Mouse (Mus musculus) heart, embryonic 15.5 days (tissue): ENCODE data around the gene Mpdz. TPM values are rescaled to one million over a fixed set of nuclear protein-coding genes. Genes with fewer than 3 reads are reported as not detected.

Source experiments
- ATAC-seq: fragments of 200-750 bp; cut with Nextera tagmentation; replicated peaks from 2 replicates; pipeline ENCODE4 v1.8.0; 2017; ENCODE audit warnings: low read depth, moderate TSS enrichment; ENCODE audit not compliant: insufficient number of reproducible peaks, insufficient read depth, low FRiP score
- H3K27ac ChIP-seq: fragments of 300-500 bp; sonication (generic); 2 replicates; pipeline ENCODE4 v1.5.1; 2015; ENCODE audit warnings: mild to moderate bottlenecking, inconsistent platforms
- H3K27me3 ChIP-seq: fragments of 300-500 bp; sonication (generic); 2 replicates; pipeline ENCODE4 v1.6.1; 2015; ENCODE audit warnings: inconsistent platforms
- H3K36me3 ChIP-seq: fragments of 300-500 bp; sonication (generic); 2 replicates; pipeline ENCODE4 v1.6.1; 2015; ENCODE audit warnings: mild to moderate bottlenecking, inconsistent platforms
- H3K4me1 ChIP-seq: fragments of 300-500 bp; sonication (generic); replicated peaks from 2 replicates; pipeline ENCODE4 v1.6.1; 2015; ENCODE audit warnings: inconsistent platforms
- H3K4me2 ChIP-seq: fragments of 300-500 bp; sonication (generic); 2 replicates; pipeline ENCODE4 v1.6.1; 2015; ENCODE audit warnings: inconsistent platforms, mild to moderate bottlenecking, moderate library complexity
- H3K4me3 ChIP-seq: fragments of 300-500 bp; sonication (generic); 2 replicates; pipeline ENCODE4 v1.5.1; 2015; ENCODE audit warnings: mild to moderate bottlenecking, inconsistent platforms
- H3K9ac ChIP-seq: fragments of 300-500 bp; sonication (generic); 2 replicates; pipeline ENCODE4 v1.6.1; 2015; ENCODE audit warnings: mild to moderate bottlenecking, inconsistent platforms
- H3K9me3 ChIP-seq: fragments of 300-500 bp; sonication (generic); replicated peaks from 2 replicates; pipeline ENCODE4 v1.6.1; 2016; ENCODE audit warnings: inconsistent platforms
- WGBS: fragments of 180-500 bp; shearing (Covaris S2); methylation state at CpG from one replicate; pipeline ENCODE4 v1.1.7; 2015; ENCODE audit warnings: mixed read lengths; 5-methylcytosine and 5-hydroxymethylcytosine counted together
- polyA plus RNA-seq: library from polyadenylated mRNA; unstranded; fragments of >200 nt; fragmentation: Nextera tagmentation; extraction: Ambion mirVana; gene quantifications from 2 replicates; pipeline ENCODE4 v1.2.1, GENCODE M21; 2015

Mpdz gene
- polyA plus RNA-seq, 1 experiment from 2014 or later: 17.5 TPM

DNA sequence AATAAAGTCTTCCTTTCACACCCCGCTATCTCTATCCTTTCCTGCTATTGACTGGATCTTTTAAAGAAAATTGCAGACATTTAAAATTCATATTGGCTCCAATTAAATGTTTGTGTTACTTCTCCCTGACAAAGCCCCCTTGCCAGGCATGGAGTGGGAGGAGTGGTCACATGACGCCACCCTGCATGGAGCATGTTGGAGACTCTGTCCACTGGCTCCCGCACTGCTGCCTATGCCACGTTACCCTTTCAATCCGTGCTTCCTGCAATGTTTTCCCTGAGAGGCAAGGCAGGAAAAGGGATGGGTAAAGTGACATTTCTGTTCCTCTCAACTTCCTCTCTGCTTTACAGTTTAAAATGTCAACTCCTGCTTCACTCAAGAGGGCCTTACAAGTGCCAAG, 128.0 kb downstream of the Mpdz start:
- WGBS: 67% methylated on average over 5 of the region's 5 CpGs
- Histone ChIP-seq H3K9ac (no peak overlapping the region), H3K9me3 (no peaks in the 10 kb centered on the region), H3K4me2 (no peak overlapping the region), H3K27me3 (no peaks in the 10 kb centered on the region), H3K4me1 (peaks cover 3% of the 10 kb centered on the region; the same call in 1 of the 2 replicates), H3K36me3 (peaks cover 14% of the 10 kb centered on the region), H3K4me3 (no peak overlapping the region), H3K27ac (no peak overlapping the region)
- ATAC-seq: no peak

- Histone ChIP-seq H3K4me3 (no peak overlapping the region), H3K4me1 (peaks cover 3% of the 10 kb centered on the region; the same call in 1 of the 2 replicates), H3K27me3 (no peaks in the 10 kb centered on the region), H3K9me3 (no peaks in the 10 kb centered on the region), H3K27ac (no peak overlapping the region), H3K9ac (no peak overlapping the region), H3K36me3 (peaks cover 17% of the 10 kb centered on the region), H3K4me2 (no peak overlapping the region)
- no peak for ATAC-seq
- 84% methylated on average over 4 of the region's 4 CpGs for WGBS
Observed at GRCm38 (mm10) chr4:81313246-81313645, 129.4 kb downstream of the Mpdz start.

DNA sequence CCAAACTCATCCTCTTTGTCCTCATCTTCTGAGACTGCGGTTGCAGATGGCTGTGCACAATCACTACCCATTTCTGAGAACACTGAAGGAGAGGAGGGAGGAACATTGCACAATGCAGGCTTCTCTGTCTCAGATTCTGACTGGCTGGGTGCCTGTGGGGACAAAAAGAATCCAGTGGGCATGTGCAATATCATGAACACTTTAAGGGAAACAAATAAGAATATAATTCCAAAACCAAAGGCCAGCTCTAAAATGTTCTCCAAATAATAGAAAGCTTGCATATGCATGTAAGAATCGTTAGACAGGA, 132.5 kb downstream of the Mpdz start:
- H3K9me3 ChIP-seq: no peaks in the 10 kb centered on the region
- 65% methylated on average over 2 of the region's 2 CpGs for WGBS
- H3K4me3 ChIP-seq: no peak overlapping the region
- no peak for ATAC-seq
- H3K4me1 ChIP-seq: peaks cover 3% of the 10 kb centered on the region; the same call in 1 of the 2 replicates
- H3K4me2 ChIP-seq: no peak overlapping the region
- H3K27ac ChIP-seq: peak overlapping the region; percentile 62
- H3K27me3 ChIP-seq: no peaks in the 10 kb centered on the region
- peaks cover 14% of the 10 kb centered on the region for H3K36me3 ChIP-seq
- H3K9ac ChIP-seq: no peak overlapping the region

DNA sequence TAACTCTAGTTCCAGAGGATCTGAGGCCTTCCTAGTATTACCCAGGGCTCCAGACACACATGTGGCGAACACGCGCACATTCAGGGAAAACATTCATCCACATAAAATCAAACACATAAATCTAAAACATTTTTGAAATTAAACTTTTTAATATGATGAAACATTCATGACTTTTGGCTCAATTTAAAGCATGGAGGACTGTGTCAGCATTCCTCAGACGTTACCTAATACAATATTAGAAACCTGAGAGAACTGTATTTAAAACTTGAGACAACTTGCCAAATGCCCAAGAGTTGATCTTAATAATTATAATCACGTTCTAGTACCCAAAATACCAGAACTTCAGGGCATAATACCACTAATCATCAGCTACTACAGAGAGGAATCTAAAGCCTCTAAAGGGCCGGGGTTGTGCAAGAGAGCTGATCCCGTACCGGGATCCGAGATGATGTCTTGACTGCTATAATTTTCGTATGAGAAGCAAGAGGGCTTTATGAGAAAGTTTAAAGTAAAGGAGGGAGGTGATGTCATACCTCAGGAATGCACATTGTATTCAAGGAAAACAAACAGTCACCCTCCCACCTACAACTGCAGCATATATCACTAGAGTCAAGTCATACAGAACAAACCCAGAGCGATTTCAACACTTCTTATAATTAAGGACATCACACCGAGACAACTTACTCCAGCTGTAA, 133.0 kb downstream of the Mpdz start:
- Histone ChIP-seq H3K27me3 (no peaks in the 10 kb centered on the region), H3K4me2 (no peak overlapping the region), H3K27ac (peak overlapping the region; percentile 62), H3K36me3 (peaks cover 14% of the 10 kb centered on the region), H3K9me3 (no peaks in the 10 kb centered on the region), H3K4me3 (no peak overlapping the region), H3K9ac (no peak overlapping the region), H3K4me1 (peaks cover 3% of the 10 kb centered on the region; the same call in 1 of the 2 replicates)
- ATAC-seq: no peak
- 64% methylated on average over 12 of the region's 12 CpGs for WGBS

- Histone ChIP-seq H3K36me3 (peaks cover 22% of the 10 kb centered on the region), H3K4me3 (no peak overlapping the region), H3K4me2 (no peak overlapping the region), H3K9ac (no peak overlapping the region), H3K4me1 (peaks cover 3% of the 10 kb centered on the region; the same call in 1 of the 2 replicates), H3K27me3 (no peaks in the 10 kb centered on the region), H3K27ac (no peak overlapping the region), H3K9me3 (no peaks in the 10 kb centered on the region)
- WGBS: 88% methylated on average over 10 of the region's 10 CpGs
- no peak for ATAC-seq
Observed at GRCm38 (mm10) chr4:81307596-81308265, 134.9 kb downstream of the Mpdz start.

- Histone ChIP-seq H3K27me3 (no peaks in the 10 kb centered on the region), H3K27ac (no peak overlapping the region), H3K9ac (no peak overlapping the region), H3K9me3 (no peaks in the 10 kb centered on the region), H3K36me3 (peaks cover 21% of the 10 kb centered on the region; the same call in 1 of the 2 replicates), H3K4me3 (no peak overlapping the region), H3K4me2 (no peak overlapping the region), H3K4me1 (no peaks in the 10 kb centered on the region)
- ATAC-seq: no peak
- 55% methylated on average over 3 of the region's 3 CpGs for WGBS
Observed at GRCm38 (mm10) chr4:81302056-81302455, 140.6 kb downstream of the Mpdz start.

GRCm38 (mm10) chr4:81298384-81298783, 144.2 kb downstream of the Mpdz start:
- Histone ChIP-seq H3K9ac (no peak overlapping the region), H3K4me1 (no peaks in the 10 kb centered on the region), H3K4me2 (no peak overlapping the region), H3K9me3 (no peaks in the 10 kb centered on the region), H3K4me3 (no peak overlapping the region), H3K36me3 (peaks cover 29% of the 10 kb centered on the region), H3K27me3 (no peaks in the 10 kb centered on the region), H3K27ac (no peak overlapping the region)
- 67% methylated on average over 4 of the region's 4 CpGs for WGBS
- no peak for ATAC-seq

DNA sequence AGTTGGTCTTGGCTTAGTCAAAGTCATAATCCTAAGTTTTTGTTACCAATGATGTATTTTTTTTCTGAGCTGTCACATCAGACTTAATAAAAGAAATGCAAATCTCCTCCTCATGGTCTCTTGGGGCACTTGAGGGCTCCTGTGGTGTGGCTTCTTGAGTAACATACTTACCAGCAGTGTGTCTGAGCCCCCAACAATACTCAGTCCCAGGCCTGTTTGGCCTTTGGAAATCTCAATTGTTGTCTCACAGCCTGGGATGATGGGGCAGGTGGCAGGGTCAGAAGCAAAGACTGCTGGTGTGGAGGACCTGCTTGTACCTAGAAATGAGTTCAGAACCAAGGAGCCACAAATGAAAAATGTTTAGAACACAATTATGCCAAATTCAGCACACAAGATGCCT, 149.3 kb downstream of the Mpdz start:
- Histone ChIP-seq H3K27ac (no peak overlapping the region), H3K4me2 (no peak overlapping the region), H3K36me3 (peaks cover 36% of the 10 kb centered on the region), H3K9me3 (no peaks in the 10 kb centered on the region), H3K27me3 (no peaks in the 10 kb centered on the region), H3K9ac (no peak overlapping the region), H3K4me1 (no peaks in the 10 kb centered on the region), H3K4me3 (no peak overlapping the region)
- ATAC-seq: no peak

- no peak overlapping the region for H3K9ac ChIP-seq
- H3K4me2 ChIP-seq: no peak overlapping the region
- 93% methylated on average over 4 of the region's 4 CpGs for WGBS
- H3K9me3 ChIP-seq: no peaks in the 10 kb centered on the region
- H3K4me3 ChIP-seq: no peak overlapping the region
- H3K27ac ChIP-seq: no peak overlapping the region
- peaks cover 27% of the 10 kb centered on the region for H3K36me3 ChIP-seq
- H3K4me1 ChIP-seq: no peaks in the 10 kb centered on the region
- no peak for ATAC-seq
- no peaks in the 10 kb centered on the region for H3K27me3 ChIP-seq
Observed at GRCm38 (mm10) chr4:81285564-81285963, 157.1 kb downstream of the Mpdz start.

- Histone ChIP-seq H3K27me3 (no peaks in the 10 kb centered on the region), H3K36me3 (peaks cover 19% of the 10 kb centered on the region), H3K27ac (no peak overlapping the region), H3K9ac (no peak overlapping the region), H3K9me3 (no peaks in the 10 kb centered on the region), H3K4me1 (no peaks in the 10 kb centered on the region), H3K4me3 (no peak overlapping the region), H3K4me2 (no peak overlapping the region)
- ATAC-seq: no peak
- 92% methylated on average over 3 of the region's 3 CpGs for WGBS
Observed at GRCm38 (mm10) chr4:81283611-81284010, 159.0 kb downstream of the Mpdz start.

DNA sequence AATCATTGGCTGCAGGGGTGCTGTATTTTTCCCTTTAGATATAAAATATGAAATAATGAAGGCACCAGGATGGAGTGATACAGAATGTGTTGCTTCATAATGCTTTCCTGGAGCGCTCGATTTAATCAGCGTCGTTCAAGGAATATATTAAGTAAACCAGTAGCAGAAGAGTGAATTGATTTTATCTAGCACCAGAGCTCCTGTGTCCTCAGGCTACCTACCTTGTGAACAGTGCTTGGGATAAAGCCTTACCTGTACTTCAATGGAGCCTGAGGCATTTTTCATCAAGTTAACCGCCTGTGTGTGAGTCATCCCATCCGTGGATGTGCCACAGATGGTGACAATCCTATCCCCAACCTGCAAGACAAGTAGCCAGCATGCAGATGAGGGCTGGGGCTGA, 159.5 kb downstream of the Mpdz start:
- Histone ChIP-seq H3K4me3 (no peak overlapping the region), H3K27me3 (no peaks in the 10 kb centered on the region), H3K27ac (no peak overlapping the region), H3K9ac (no peak overlapping the region), H3K9me3 (no peaks in the 10 kb centered on the region), H3K36me3 (peaks cover 20% of the 10 kb centered on the region), H3K4me1 (no peaks in the 10 kb centered on the region), H3K4me2 (no peak overlapping the region)
- no peak for ATAC-seq
- WGBS: 86% methylated on average over 6 of the region's 6 CpGs

GRCm38 (mm10) chr4:81280098-81280497, 162.5 kb downstream of the Mpdz start:
- peaks cover 13% of the 10 kb centered on the region for H3K36me3 ChIP-seq

More at GRCm38 (mm10) chr4:81280098-81280497, 162.5 kb downstream of the Mpdz start:
- Histone ChIP-seq H3K4me3 (no peak overlapping the region), H3K27me3 (no peaks in the 10 kb centered on the region), H3K27ac (no peak overlapping the region), H3K9ac (no peak overlapping the region), H3K9me3 (no peaks in the 10 kb centered on the region), H3K4me1 (no peaks in the 10 kb centered on the region; the same call in 1 of the 2 replicates), H3K4me2 (no peak overlapping the region)
- 83% methylated on average over 4 of the region's 4 CpGs for WGBS
- no peak for ATAC-seq
